Mouse (Mus musculus): ENCODE results near the gene Capn15. TPM values are rescaled to one million over a fixed set of nuclear protein-coding genes. Genes with fewer than 3 reads are reported as not detected.

Gene Capn15
- polyA plus RNA-seq, 1 experiment from 2014 or later = 34.6 TPM

- no peaks in the 10 kb centered on the region for H3K4me1 ChIP-seq
- WGBS = 85% methylated on average over 10 of the region's 10 CpGs
- no peak overlapping the region for H3K4me2 ChIP-seq (replicated peaks)
- H3K27ac ChIP-seq = no peak overlapping the region
- H3K36me3 ChIP-seq = peaks cover 45% of the 10 kb centered on the region
- H3K9ac ChIP-seq = no peak overlapping the region
- H3K27me3 ChIP-seq = no peaks in the 10 kb centered on the region
- no peaks in the 10 kb centered on the region for H3K9me3 ChIP-seq
- no peak for ATAC-seq (ENCODE audit: insufficient number of reproducible peaks, insufficient read depth, low FRiP score, low TSS enrichment)
- no peak overlapping the region for H3K4me3 ChIP-seq
Observed at GRCm38 (mm10) chr17:26013711-26014110, 28.1 kb upstream of the Capn15 start.

- ATAC-seq (ENCODE audit: insufficient number of reproducible peaks, insufficient read depth, low FRiP score, low TSS enrichment) = no peak
- no peak overlapping the region for H3K27ac ChIP-seq
- no peak overlapping the region for H3K9ac ChIP-seq
- WGBS = 12% methylated on average over 15 of the region's 15 CpGs
- H3K36me3 ChIP-seq = peaks cover 53% of the 10 kb centered on the region
- no peaks in the 10 kb centered on the region for H3K27me3 ChIP-seq
- no peak overlapping the region for H3K4me3 ChIP-seq
- H3K4me2 ChIP-seq (replicated peaks) = no peak overlapping the region
- no peaks in the 10 kb centered on the region for H3K9me3 ChIP-seq
- no peaks in the 10 kb centered on the region for H3K4me1 ChIP-seq
Observed at GRCm38 (mm10) chr17:26011841-26012460, 26.4 kb upstream of the Capn15 start.

- no peaks in the 10 kb centered on the region for H3K4me1 ChIP-seq
- no peak overlapping the region for H3K9ac ChIP-seq
- peaks cover 58% of the 10 kb centered on the region for H3K36me3 ChIP-seq
- no peak overlapping the region for H3K27ac ChIP-seq
- no peak overlapping the region for H3K4me3 ChIP-seq
- H3K9me3 ChIP-seq = no peaks in the 10 kb centered on the region
- H3K27me3 ChIP-seq = no peaks in the 10 kb centered on the region
- ATAC-seq (ENCODE audit: insufficient number of reproducible peaks, insufficient read depth, low FRiP score, low TSS enrichment) = 0 out of 2 replicates have a peak, but pooled peaks have one; percentile 49
- H3K4me2 ChIP-seq (replicated peaks) = no peak overlapping the region
- 34% methylated on average over 4 of the region's 4 CpGs for WGBS
Observed at GRCm38 (mm10) chr17:26009540-26009939, 23.9 kb upstream of the Capn15 start.

GRCm38 (mm10) chr17:26008787-26009186, 23.2 kb upstream of the Capn15 start:
- Histone ChIP-seq H3K36me3 (peaks cover 58% of the 10 kb centered on the region), H3K27me3 (no peaks in the 10 kb centered on the region), H3K4me2 (replicated peaks) (no peak overlapping the region), H3K9me3 (no peaks in the 10 kb centered on the region), H3K9ac (no peak overlapping the region), H3K4me3 (no peak overlapping the region), H3K27ac (no peak overlapping the region), H3K4me1 (no peaks in the 10 kb centered on the region)
- ATAC-seq (ENCODE audit: insufficient number of reproducible peaks, insufficient read depth, low FRiP score, low TSS enrichment) = no peak
- 87% methylated on average over 7 of the region's 7 CpGs for WGBS

- no peak overlapping the region for H3K27ac ChIP-seq
Observed at GRCm38 (mm10) chr17:26008331-26008730, 22.7 kb upstream of the Capn15 start.

GRCm38 (mm10) chr17:26007646-26008045, 22.1 kb upstream of the Capn15 start:
- Histone ChIP-seq H3K36me3 (peaks cover 60% of the 10 kb centered on the region), H3K27ac (no peak overlapping the region)
- WGBS = 74% methylated on average over 2 of the region's 2 CpGs

More at GRCm38 (mm10) chr17:26008331-26008730, 22.7 kb upstream of the Capn15 start:
- no peak overlapping the region for H3K4me3 ChIP-seq
- H3K9me3 ChIP-seq = no peaks in the 10 kb centered on the region
- H3K27me3 ChIP-seq = no peaks in the 10 kb centered on the region
- peaks cover 57% of the 10 kb centered on the region for H3K36me3 ChIP-seq
- no peak overlapping the region for H3K9ac ChIP-seq
- no peak overlapping the region for H3K4me2 ChIP-seq (replicated peaks)
- no peaks in the 10 kb centered on the region for H3K4me1 ChIP-seq
- ATAC-seq (ENCODE audit: insufficient number of reproducible peaks, insufficient read depth, low FRiP score, low TSS enrichment) = no peak

GRCm38 (mm10) chr17:26005731-26006450, 20.3 kb upstream of the Capn15 start:
- Histone ChIP-seq H3K36me3 (peaks cover 72% of the 10 kb centered on the region), H3K9ac (no peak overlapping the region), H3K4me3 (no peak overlapping the region), H3K27ac (no peak overlapping the region), H3K4me1 (no peaks in the 10 kb centered on the region), H3K27me3 (no peaks in the 10 kb centered on the region), H3K4me2 (replicated peaks) (no peak overlapping the region), H3K9me3 (no peaks in the 10 kb centered on the region)
- 70% methylated on average over 10 of the region's 10 CpGs for WGBS
- ATAC-seq (ENCODE audit: insufficient number of reproducible peaks, insufficient read depth, low FRiP score, low TSS enrichment) = no peak

More at GRCm38 (mm10) chr17:26007646-26008045, 22.1 kb upstream of the Capn15 start:
- H3K9ac ChIP-seq = no peak overlapping the region
- H3K9me3 ChIP-seq = no peaks in the 10 kb centered on the region
- H3K4me1 ChIP-seq = no peaks in the 10 kb centered on the region
- ATAC-seq (ENCODE audit: insufficient number of reproducible peaks, insufficient read depth, low FRiP score, low TSS enrichment) = no peak
- no peak overlapping the region for H3K4me3 ChIP-seq
- no peaks in the 10 kb centered on the region for H3K27me3 ChIP-seq
- H3K4me2 ChIP-seq (replicated peaks) = no peak overlapping the region

GRCm38 (mm10) chr17:26004711-26005110, 19.1 kb upstream of the Capn15 start:
- Histone ChIP-seq H3K27me3 (no peaks in the 10 kb centered on the region), H3K4me3 (no peak overlapping the region), H3K9me3 (no peaks in the 10 kb centered on the region), H3K4me1 (no peaks in the 10 kb centered on the region), H3K4me2 (replicated peaks) (no peak overlapping the region), H3K27ac (no peak overlapping the region), H3K9ac (no peak overlapping the region), H3K36me3 (peaks cover 73% of the 10 kb centered on the region)
- 89% methylated on average over 15 of the region's 15 CpGs for WGBS
- no peak for ATAC-seq (ENCODE audit: insufficient number of reproducible peaks, insufficient read depth, low FRiP score, low TSS enrichment)

GRCm38 (mm10) chr17:26003864-26004263, 18.3 kb upstream of the Capn15 start:
- H3K27ac ChIP-seq = no peak overlapping the region
- H3K4me3 ChIP-seq = no peak overlapping the region
- H3K4me2 ChIP-seq (replicated peaks) = no peak overlapping the region
- H3K9ac ChIP-seq = no peak overlapping the region
- no peak for ATAC-seq (ENCODE audit: insufficient number of reproducible peaks, insufficient read depth, low FRiP score, low TSS enrichment)
- H3K27me3 ChIP-seq = no peaks in the 10 kb centered on the region
- 85% methylated on average over 2 of the region's 2 CpGs for WGBS
- H3K36me3 ChIP-seq = peaks cover 70% of the 10 kb centered on the region
- no peaks in the 10 kb centered on the region for H3K9me3 ChIP-seq
- no peaks in the 10 kb centered on the region for H3K4me1 ChIP-seq

- H3K27ac ChIP-seq = no peak overlapping the region
- no peaks in the 10 kb centered on the region for H3K27me3 ChIP-seq
- H3K36me3 ChIP-seq = peaks cover 78% of the 10 kb centered on the region
- no peaks in the 10 kb centered on the region for H3K9me3 ChIP-seq
- no peak overlapping the region for H3K4me2 ChIP-seq (replicated peaks)
- no peak for ATAC-seq (ENCODE audit: insufficient number of reproducible peaks, insufficient read depth, low FRiP score, low TSS enrichment)
- H3K4me1 ChIP-seq = no peaks in the 10 kb centered on the region
- WGBS = 90% methylated on average over 11 of the region's 11 CpGs
- H3K9ac ChIP-seq = no peak overlapping the region
- H3K4me3 ChIP-seq = no peak overlapping the region
Observed at GRCm38 (mm10) chr17:25998425-25998824, 12.8 kb upstream of the Capn15 start.

- no peak overlapping the region for H3K4me2 ChIP-seq (replicated peaks)
- H3K9ac ChIP-seq = no peak overlapping the region
- ATAC-seq (ENCODE audit: insufficient number of reproducible peaks, insufficient read depth, low FRiP score, low TSS enrichment) = no peak
- no peak overlapping the region for H3K27ac ChIP-seq
- no peaks in the 10 kb centered on the region for H3K27me3 ChIP-seq
- H3K36me3 ChIP-seq = peaks cover 88% of the 10 kb centered on the region
- no peak overlapping the region for H3K4me3 ChIP-seq
- no peaks in the 10 kb centered on the region for H3K9me3 ChIP-seq
- WGBS = 90% methylated on average over 3 of the region's 3 CpGs
- H3K4me1 ChIP-seq = no peaks in the 10 kb centered on the region
Observed at GRCm38 (mm10) chr17:25993489-25993888, 7.9 kb upstream of the Capn15 start.

GRCm38 (mm10) chr17:25992274-25992673, 6.7 kb upstream of the Capn15 start:
- Histone ChIP-seq H3K4me2 (replicated peaks) (no peak overlapping the region), H3K4me1 (no peaks in the 10 kb centered on the region), H3K27ac (no peak overlapping the region), H3K27me3 (no peaks in the 10 kb centered on the region), H3K36me3 (peaks cover 81% of the 10 kb centered on the region), H3K9me3 (no peaks in the 10 kb centered on the region), H3K4me3 (no peak overlapping the region), H3K9ac (no peak overlapping the region)
- WGBS = 86% methylated on average over 4 of the region's 4 CpGs
- ATAC-seq (ENCODE audit: insufficient number of reproducible peaks, insufficient read depth, low FRiP score, low TSS enrichment) = no peak
